ENCODE assay signal across 15 mouse cellular contexts in the genomic region with DNA sequence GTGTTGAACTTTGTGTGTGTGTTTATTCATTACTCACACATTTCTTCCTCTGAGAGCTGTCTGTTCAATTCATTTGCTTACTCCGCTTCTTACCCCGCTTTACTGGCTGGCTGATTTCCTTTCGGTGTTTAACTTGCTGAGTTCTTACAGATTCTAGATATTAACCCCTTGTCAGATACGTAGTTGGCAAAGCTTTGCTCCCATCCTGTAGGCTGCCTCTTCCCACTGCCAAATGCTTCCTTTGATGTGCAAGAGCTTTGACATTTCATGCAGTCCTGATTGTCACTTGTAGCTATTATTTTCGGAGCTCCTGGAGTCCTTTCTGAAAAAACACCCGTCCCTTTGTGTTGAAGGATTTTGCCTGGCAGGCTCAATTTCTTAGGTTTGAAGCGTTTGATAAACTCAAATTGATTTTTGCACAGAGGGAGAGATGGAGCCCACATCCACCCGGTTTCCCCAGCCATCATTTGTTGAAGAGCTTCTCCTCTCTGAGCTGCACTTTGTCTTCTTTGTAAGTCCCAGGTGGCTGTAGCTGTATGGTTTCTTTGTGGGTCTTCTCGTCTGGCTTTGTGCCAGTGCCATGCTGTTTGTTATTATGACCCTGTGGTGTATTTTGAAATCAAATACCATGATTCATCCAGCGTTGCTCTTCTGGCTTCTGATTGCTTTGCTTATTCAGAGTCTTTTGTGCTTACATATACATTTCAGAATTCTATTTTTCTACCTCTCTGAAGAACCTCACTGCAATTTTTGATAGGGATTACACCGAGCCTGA. TPM values are rescaled to one million over a fixed set of nuclear protein-coding genes. Genes with fewer than 3 reads are reported as not detected.
A peak's percentile ranks its signal among the peaks of the same experiment; 100 is the strongest.
DNase-seq lines count a peak whose midpoint lies in the region; ATAC-seq and TF ChIP-seq lines count a peak whose summit lies in the region.
"Had no signal": no experiment of that assay in that cellular context is flagged by ENCODE, and none has a peak within 500 bp of the region (broad histone marks: within the 10 kb centered on the region; RNA-seq: fewer than 3 reads in every experiment).

No protein-coding gene starts in this region.

- H3K27me3 ChIP-seq in forebrain, postnatal 0 days (ENCODE audit: insufficient read depth, low read length), result no peaks in the 10 kb centered on the region
- no peaks in the 10 kb centered on the region for H3K27me3 ChIP-seq in heart, embryonic 11.5 days (ENCODE audit: control insufficient read depth, insufficient read depth, low read length)

- no peak overlapping the region; the same call in 1 of the 2 replicates for H3K27ac ChIP-seq in forebrain, postnatal 0 days (ENCODE audit: low read depth, low read length)
- H3K27ac ChIP-seq in heart, embryonic 11.5 days (ENCODE audit: low read depth, low read length), result no peak overlapping the region
- H3K27ac ChIP-seq: kidney, postnatal 0 days; left cerebral cortex, adult 2 months had no signal

- H3K36me3 ChIP-seq in forebrain, postnatal 0 days (ENCODE audit: insufficient read depth), result no peaks in the 10 kb centered on the region
- no peaks in the 10 kb centered on the region for H3K36me3 ChIP-seq in heart, embryonic 11.5 days (ENCODE audit: control insufficient read depth, insufficient read depth, low read length)

- no peak for TF ChIP-seq CTCF in forebrain, postnatal 0 days (IDR thresholded peaks at IDR 0.05; ENCODE audit: low read depth)

- ATAC-seq in forebrain, postnatal 0 days, result peak; percentile 54; the same call in 1 of the 2 replicates
- no peak for ATAC-seq in heart, embryonic 11.5 days (replicated peaks; ENCODE audit: insufficient number of reproducible peaks, low FRiP score, low TSS enrichment)
- ATAC-seq: inflammation-experienced regulatory T-cells, adult 6 months had no signal

- H3K4me1 ChIP-seq in forebrain, postnatal 0 days (ENCODE audit: insufficient read depth), result no peaks in the 10 kb centered on the region
- no peaks in the 10 kb centered on the region for H3K4me1 ChIP-seq in heart, embryonic 11.5 days (ENCODE audit: control insufficient read depth, insufficient read depth, low read length)

- no peak overlapping the region for H3K9ac ChIP-seq in forebrain, postnatal 0 days
- no peak overlapping the region for H3K9ac ChIP-seq in heart, embryonic 11.5 days (ENCODE audit: low read depth, low read length)

- 19% methylated on average over 11 of the region's 11 CpGs for WGBS in forebrain, postnatal 0 days
- 61% methylated on average over 11 of the region's 11 CpGs for WGBS in heart, embryonic 11.5 days (ENCODE audit: insufficient replicate concordance)

- no peak overlapping the region for H3K4me2 ChIP-seq in forebrain, postnatal 0 days (ENCODE audit: low read depth)
- H3K4me2 ChIP-seq in heart, embryonic 11.5 days, result no peak overlapping the region

- no peaks in the 10 kb centered on the region for H3K9me3 ChIP-seq in forebrain, postnatal 0 days (ENCODE audit: low read length)
- no peaks in the 10 kb centered on the region for H3K9me3 ChIP-seq in heart, embryonic 11.5 days (replicated peaks; ENCODE audit: control insufficient read depth, low read length)

- peak; percentile 17 to 23 for DNase-seq in cerebellum, postnatal 25 days
- no peak for DNase-seq in cerebellum, adult 18-20 months
- DNase-seq in layer of hippocampus, postnatal 10 days (ENCODE audit: low spot score in 2 of 2), result peak; percentile 16 to 21
- DNase-seq in layer of hippocampus, postnatal 36 days, result no peak
- DNase-seq in NIH3T3 (ENCODE audit: low read depth), result peak; percentile 66
- DNase-seq in forebrain, postnatal 0 days, result peak; percentile 34
- no peak for DNase-seq in lung, postnatal 25 days (ENCODE audit: low spot score)
- DNase-seq: heart, adult 18-20 months; lung, adult 18-20 months had no signal

- H3K4me3 ChIP-seq in forebrain, postnatal 0 days (ENCODE audit: low read depth, low read length), result no peak overlapping the region
- no peak overlapping the region for H3K4me3 ChIP-seq in heart, embryonic 11.5 days (ENCODE audit: low read depth, low read length)
- H3K4me3 ChIP-seq: left cerebral cortex, adult 2 months had no signal

RNA-seq across cellular contexts. Expression of a gene that starts 47.5 kb away (rescaled TPM):
- 1 to 10 TPM; 3.9 to 4.1 TPM for total RNA-seq in layer of hippocampus, postnatal 10 days (2021)
- total RNA-seq in layer of hippocampus, postnatal 36 days (2021), result 1 to 10 TPM; 5.7 to 7.2 TPM
- 0.46 and 5.5 TPM in 2 replicates for total RNA-seq in forebrain, postnatal 0 days (2014; rRNA removed)
- 0.60 and 0.82 TPM in 2 replicates for polyA plus RNA-seq in forebrain, postnatal 0 days (2015; fragmentation: Nextera tagmentation; extraction: Ambion mirVana)
- 0.65 and 0.86 TPM in 2 replicates for polyA plus RNA-seq in heart, embryonic 11.5 days (2014; fragmentation: Nextera tagmentation; extraction: Ambion mirVana)
- total RNA-seq: heart, adult 18-20 months; megakaryocyte, adult 5-6 weeks had no signal
- polyA plus RNA-seq: heart, postnatal 0 days; inflammation-experienced regulatory T-cells, adult 6 months had no signal

Comparison
In these comparisons a context has a peak if more than half of its experiments do, and no peak if none do; other contexts are left out.
1. DNase-seq: peak in cerebellum, postnatal 25 days (2 of 2), layer of hippocampus, postnatal 10 days (2 of 2), NIH3T3 (single experiment) and forebrain, postnatal 0 days (single experiment); none in cerebellum, adult 18-20 months (0 of 2), layer of hippocampus, postnatal 36 days (0 of 2) and lung, postnatal 25 days (single experiment).